Mouse (Mus musculus) forebrain, embryonic 11.5 days (tissue): ENCODE results near the gene Fam19a3. TPM values are rescaled to one million over a fixed set of nuclear protein-coding genes. Genes with fewer than 3 reads are reported as not detected.
A peak's percentile ranks its signal among the peaks of the same experiment; 100 is the strongest.

Experiments
- ATAC-seq: fragments of 200-750 bp; cut with Nextera tagmentation; replicated peaks from 2 replicates; pipeline ENCODE4 v1.8.0; 2017; ENCODE audit warnings: moderate TSS enrichment; ENCODE audit not compliant: low FRiP score
- DNase-seq: peaks from one replicate; pipeline ENCODE4 v3.0.0-alpha.2; 2017; ENCODE audit warnings: low spot score
- H3K27ac ChIP-seq: fragments of 300-500 bp; sonication (generic); 2 replicates; pipeline ENCODE4 v1.5.1; 2014; ENCODE audit warnings: low read depth, low read length
- H3K27me3 ChIP-seq: fragments of 300-500 bp; sonication (generic); 2 replicates; pipeline ENCODE4 v1.6.1; 2014; ENCODE audit warnings: mild to moderate bottlenecking, low read length, mixed read lengths; ENCODE audit not compliant: control insufficient read depth, insufficient read depth
- H3K36me3 ChIP-seq: fragments of 300-500 bp; sonication (generic); 2 replicates; pipeline ENCODE4 v1.6.1; 2014; ENCODE audit warnings: mild to moderate bottlenecking, low read length, moderate library complexity, mixed read lengths; ENCODE audit not compliant: control insufficient read depth, insufficient read depth
- H3K4me1 ChIP-seq: fragments of 300-500 bp; sonication (generic); replicated peaks from 2 replicates; pipeline ENCODE4 v1.6.1; 2014; ENCODE audit warnings: low read length, mixed read lengths; ENCODE audit not compliant: control insufficient read depth, insufficient read depth
- H3K4me2 ChIP-seq: fragments of 300-500 bp; sonication (generic); 2 replicates; pipeline ENCODE4 v1.6.1; 2014; ENCODE audit warnings: low read depth, mild to moderate bottlenecking, low read length, moderate library complexity, mixed read lengths; ENCODE audit not compliant: severe bottlenecking
- H3K4me3 ChIP-seq: fragments of 300-500 bp; sonication (generic); 2 replicates; pipeline ENCODE4 v1.5.1; 2014; ENCODE audit warnings: low read depth, low read length
- H3K9ac ChIP-seq: fragments of 300-500 bp; sonication (generic); 2 replicates; pipeline ENCODE4 v1.6.1; 2014; ENCODE audit warnings: low read length
- H3K9me3 ChIP-seq: fragments of 300-500 bp; sonication (generic); 2 replicates; pipeline ENCODE4 v1.6.1; 2016; ENCODE audit warnings: low read length, mixed read lengths; ENCODE audit not compliant: control insufficient read depth
- WGBS: fragments of 180-500 bp; shearing (Covaris S2); extraction: QIAGEN DNeasy Blood & Tissue Kit; methylation state at CpG from one replicate; pipeline ENCODE4 v1.1.7; 2014; 5-methylcytosine and 5-hydroxymethylcytosine counted together
- polyA plus RNA-seq: library from polyadenylated mRNA; unstranded; fragments of >200 nt; fragmentation: Nextera tagmentation; extraction: Ambion mirVana; gene quantifications from 2 replicates; pipeline ENCODE4 v1.2.1, GENCODE M21; 2014

Fam19a3 gene
- polyA plus RNA-seq, 1 experiment from 2014 or later = 0.24 TPM

DNA sequence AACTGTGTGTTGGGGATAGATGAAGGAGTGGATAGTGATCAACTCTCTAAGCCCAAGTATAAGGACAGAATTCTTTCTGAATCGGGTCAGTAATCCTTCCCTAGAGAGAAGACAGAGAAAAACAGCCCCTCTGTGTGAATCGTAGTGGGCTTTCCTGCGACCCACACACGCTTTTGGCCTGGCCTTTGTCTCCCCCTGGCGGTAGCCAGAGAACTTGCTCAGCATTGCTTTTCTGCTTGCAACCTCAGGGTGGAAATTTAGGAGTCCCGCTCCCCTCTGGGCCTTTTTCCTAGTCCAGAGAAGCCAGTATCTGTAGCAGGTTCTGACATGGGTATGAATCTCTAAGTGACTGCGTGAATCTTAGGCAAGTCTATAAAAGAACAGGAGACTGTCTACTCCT lies 1.7 kb downstream of the Fam19a3 start:
- Histone ChIP-seq H3K4me3 (no peak overlapping the region), H3K36me3 (no peaks in the 10 kb centered on the region), H3K9me3 (no peaks in the 10 kb centered on the region), H3K4me2 (no peak overlapping the region), H3K27me3 (peaks cover 66% of the 10 kb centered on the region), H3K4me1 (peaks cover 9% of the 10 kb centered on the region), H3K27ac (no peak overlapping the region), H3K9ac (no peak overlapping the region)
- ATAC-seq (no peak), DNase-seq (peak; percentile 86)
- WGBS = 2% methylated on average over 7 of the region's 7 CpGs

DNA sequence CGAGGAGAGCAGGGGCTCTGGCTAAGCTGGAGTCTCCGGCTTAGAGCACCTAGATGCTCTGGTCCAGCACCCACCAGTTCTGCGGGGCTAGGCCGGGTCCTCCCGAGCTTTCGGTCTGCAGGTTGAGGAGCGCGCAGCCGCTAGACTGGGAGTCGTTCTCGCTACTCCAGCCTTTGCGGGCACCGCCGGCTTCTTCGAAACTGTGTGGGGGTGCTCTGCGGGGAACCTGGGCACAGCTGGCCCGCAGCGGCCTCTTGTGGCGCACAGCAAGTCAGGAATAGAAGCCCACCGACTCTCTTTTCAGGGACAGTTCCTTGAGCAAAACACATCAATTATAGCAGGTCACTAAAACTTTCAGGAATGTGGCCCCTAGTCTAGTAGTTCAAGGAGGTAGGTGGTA lies 4.3 kb downstream of the Fam19a3 start:
- Histone ChIP-seq H3K27ac (no peak overlapping the region), H3K9me3 (no peaks in the 10 kb centered on the region), H3K4me2 (peak overlapping the region; percentile 58), H3K36me3 (no peaks in the 10 kb centered on the region), H3K9ac (peak overlapping the region; percentile 28; the same call in 1 of the 2 replicates), H3K4me3 (peak overlapping the region; percentile 21), H3K27me3 (peaks cover 44% of the 10 kb centered on the region), H3K4me1 (peaks cover 9% of the 10 kb centered on the region)
- peak; percentile 77 for DNase-seq
- ATAC-seq = no peak
- under 1% methylated on average over 20 of the region's 20 CpGs for WGBS

DNA sequence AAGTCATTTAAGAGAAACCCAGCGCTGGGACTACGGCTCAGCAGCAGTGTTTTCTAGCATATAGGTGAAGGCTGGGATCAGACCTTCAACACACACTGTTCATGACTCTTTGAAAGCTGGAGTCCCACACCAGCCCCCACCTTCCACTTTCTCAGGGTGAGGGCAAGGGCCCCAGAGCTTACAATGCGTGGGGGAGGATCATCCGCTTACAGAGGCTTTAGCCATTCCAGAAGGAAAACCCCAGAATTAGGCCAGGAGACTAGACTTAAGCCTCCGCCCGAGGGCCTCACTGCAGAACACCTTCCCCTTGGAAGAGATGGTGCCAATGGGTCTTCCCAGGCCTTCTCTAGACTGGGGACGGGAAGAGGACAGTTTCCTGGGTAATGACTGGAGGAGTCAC lies 8.3 kb downstream of the Fam19a3 start:
- H3K27ac ChIP-seq = no peak overlapping the region
- H3K27me3 ChIP-seq = peaks cover 13% of the 10 kb centered on the region
- DNase-seq = no peak
- ATAC-seq = no peak
- H3K9me3 ChIP-seq = no peaks in the 10 kb centered on the region
- WGBS = 52% methylated on average over 7 of the region's 7 CpGs
- no peak overlapping the region for H3K4me2 ChIP-seq
- H3K4me3 ChIP-seq = no peak overlapping the region
- no peaks in the 10 kb centered on the region for H3K36me3 ChIP-seq
- no peaks in the 10 kb centered on the region for H3K4me1 ChIP-seq
- H3K9ac ChIP-seq = no peak overlapping the region

GRCm38 (mm10) chr3:104771460-104771859 lies 10.2 kb downstream of the Fam19a3 start:
- ATAC-seq (no peak), DNase-seq (peak; percentile 41)
- Histone ChIP-seq H3K4me2 (no peak overlapping the region), H3K4me3 (no peak overlapping the region), H3K4me1 (no peaks in the 10 kb centered on the region), H3K27me3 (peaks cover 5% of the 10 kb centered on the region), H3K9ac (no peak overlapping the region), H3K9me3 (no peaks in the 10 kb centered on the region), H3K36me3 (no peaks in the 10 kb centered on the region), H3K27ac (no peak overlapping the region)
- WGBS = 57% methylated on average over 6 of the region's 6 CpGs

DNA sequence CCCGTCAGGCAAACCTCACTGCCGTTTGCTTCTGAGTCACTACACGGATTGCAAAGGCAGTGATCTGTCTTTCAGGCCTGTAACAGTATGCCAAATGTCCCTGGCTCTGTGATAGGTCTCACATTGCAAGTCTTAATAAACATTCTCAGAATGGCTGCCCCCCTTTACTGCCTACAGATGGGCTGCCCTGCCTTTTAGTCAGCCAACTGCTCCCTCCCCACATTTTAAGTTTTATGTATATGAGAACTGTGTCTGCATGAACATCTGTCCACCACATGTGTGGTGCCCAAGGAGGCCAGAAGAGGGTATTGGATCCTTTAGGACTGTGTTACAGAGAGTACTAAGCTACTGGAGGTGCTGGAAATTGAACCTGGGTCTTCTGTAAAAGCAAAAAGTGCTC lies 10.7 kb downstream of the Fam19a3 start:
- no peaks in the 10 kb centered on the region for H3K4me1 ChIP-seq
- no peaks in the 10 kb centered on the region for H3K9me3 ChIP-seq
- no peak overlapping the region for H3K4me2 ChIP-seq
- H3K4me3 ChIP-seq = no peak overlapping the region
- H3K9ac ChIP-seq = no peak overlapping the region
- H3K27ac ChIP-seq = no peak overlapping the region
- 81% methylated on average over 3 of the region's 3 CpGs for WGBS
- ATAC-seq (no peak), DNase-seq (no peak)
- H3K27me3 ChIP-seq = no peaks in the 10 kb centered on the region
- no peaks in the 10 kb centered on the region for H3K36me3 ChIP-seq

DNA sequence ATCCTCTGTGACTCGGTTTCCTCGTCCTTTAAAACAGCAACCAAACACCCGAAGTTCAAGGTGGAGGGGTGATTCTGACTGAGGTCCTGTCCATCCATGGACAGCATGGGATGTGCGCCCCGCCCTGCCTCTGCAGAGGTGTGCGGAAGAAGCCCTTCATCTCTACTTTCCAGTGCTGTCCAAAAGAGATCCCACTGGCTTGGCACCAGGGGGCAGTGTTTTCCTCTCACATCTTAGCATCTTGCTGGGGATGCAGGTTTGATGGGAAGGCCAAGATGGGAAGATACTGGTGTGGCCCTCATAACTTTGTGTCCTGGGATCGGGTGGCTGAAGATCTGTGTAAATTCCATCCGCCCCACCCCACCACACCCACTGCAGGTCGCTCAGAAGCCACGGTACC lies 11.6 kb downstream of the Fam19a3 start:
- H3K9ac ChIP-seq = no peak overlapping the region
- H3K4me1 ChIP-seq = no peaks in the 10 kb centered on the region
- H3K9me3 ChIP-seq = no peaks in the 10 kb centered on the region
- ATAC-seq = no peak
- DNase-seq = peak; percentile 70
- WGBS = 63% methylated on average over 10 of the region's 10 CpGs
- H3K4me2 ChIP-seq = no peak overlapping the region
- no peak overlapping the region for H3K27ac ChIP-seq
- H3K4me3 ChIP-seq = no peak overlapping the region
- H3K27me3 ChIP-seq = no peaks in the 10 kb centered on the region
- no peaks in the 10 kb centered on the region for H3K36me3 ChIP-seq

DNA sequence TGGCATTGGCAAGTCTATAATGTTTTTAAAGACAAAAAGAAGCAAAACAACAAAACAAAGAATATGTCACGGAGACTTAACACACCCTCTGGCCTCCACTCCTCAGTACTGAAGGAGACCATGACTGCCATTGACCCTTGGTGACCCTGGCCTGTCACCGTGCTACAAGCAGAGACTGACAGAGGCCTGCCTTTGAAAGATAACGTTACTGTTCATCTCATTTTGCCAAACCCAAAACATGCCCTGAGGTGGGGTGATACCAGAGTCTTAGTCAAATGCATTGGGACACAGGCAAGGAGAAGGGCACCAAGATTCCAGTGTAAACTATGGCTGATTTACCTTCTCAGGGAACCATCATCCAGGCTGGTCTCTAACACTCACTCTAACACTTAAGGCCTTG lies 12.5 kb downstream of the Fam19a3 start:
- peak; percentile 34 for DNase-seq
- Histone ChIP-seq H3K9me3 (no peaks in the 10 kb centered on the region), H3K27me3 (no peaks in the 10 kb centered on the region)

GRCm38 (mm10) chr3:104767716-104768115 lies 13.9 kb downstream of the Fam19a3 start:
- no peak overlapping the region for H3K4me3 ChIP-seq
- H3K4me1 ChIP-seq = no peaks in the 10 kb centered on the region
- no peak overlapping the region for H3K27ac ChIP-seq
- peak; percentile 30 for DNase-seq
- WGBS = 79% methylated on average over 4 of the region's 4 CpGs
- H3K36me3 ChIP-seq = no peaks in the 10 kb centered on the region
- no peaks in the 10 kb centered on the region for H3K9me3 ChIP-seq
- no peak for ATAC-seq
- H3K27me3 ChIP-seq = no peaks in the 10 kb centered on the region
- H3K4me2 ChIP-seq = no peak overlapping the region
- H3K9ac ChIP-seq = no peak overlapping the region

More for the DNA sequence above, 12.5 kb downstream of the Fam19a3 start:
- Histone ChIP-seq H3K4me2 (no peak overlapping the region), H3K4me1 (no peaks in the 10 kb centered on the region), H3K9ac (no peak overlapping the region), H3K4me3 (no peak overlapping the region), H3K36me3 (no peaks in the 10 kb centered on the region), H3K27ac (no peak overlapping the region)
- ATAC-seq = no peak
- WGBS = 57% methylated on average over 3 of the region's 3 CpGs

GRCm38 (mm10) chr3:104767141-104767540 lies 14.5 kb downstream of the Fam19a3 start:
- Histone ChIP-seq H3K4me1 (no peaks in the 10 kb centered on the region), H3K4me2 (no peak overlapping the region), H3K27ac (no peak overlapping the region), H3K9ac (no peak overlapping the region), H3K9me3 (no peaks in the 10 kb centered on the region), H3K27me3 (no peaks in the 10 kb centered on the region), H3K36me3 (no peaks in the 10 kb centered on the region), H3K4me3 (no peak overlapping the region)
- ATAC-seq (no peak), DNase-seq (no peak)
- WGBS = 75% methylated on average over 2 of the region's 2 CpGs
